Mouse (Mus musculus) heart, embryonic 16.5 days (tissue): Measurements from ENCODE around the gene Mettl8. TPM values are rescaled to one million over a fixed set of nuclear protein-coding genes. Genes with fewer than 3 reads are reported as not detected.

ENCODE experiments used
- ATAC-seq: fragments of 200-750 bp; cut with Nextera tagmentation; replicated peaks from 2 replicates; pipeline ENCODE4 v1.8.0; 2017; ENCODE audit warnings: moderate number of reproducible peaks; ENCODE audit not compliant: insufficient read depth, low FRiP score; ENCODE audit errors: extremely low read depth
- H3K27ac ChIP-seq: fragments of 300-500 bp; sonication (generic); 2 replicates; pipeline ENCODE4 v1.5.1; 2014; ENCODE audit warnings: mild to moderate bottlenecking, low read length, control low read depth, moderate library complexity
- H3K27me3 ChIP-seq: fragments of 300-500 bp; sonication (generic); 2 replicates; pipeline ENCODE4 v1.6.1; 2014; ENCODE audit warnings: low read length, mixed read lengths; ENCODE audit not compliant: control insufficient read depth, insufficient read depth
- H3K36me3 ChIP-seq: fragments of 300-500 bp; sonication (generic); 2 replicates; pipeline ENCODE4 v1.6.1; 2014; ENCODE audit not compliant: control insufficient read depth, insufficient read depth
- H3K4me1 ChIP-seq: fragments of 300-500 bp; sonication (generic); 2 replicates; pipeline ENCODE4 v1.6.1; 2014; ENCODE audit warnings: low read length, mixed read lengths; ENCODE audit not compliant: control insufficient read depth, insufficient read depth
- H3K4me2 ChIP-seq: fragments of 300-500 bp; sonication (generic); 2 replicates; pipeline ENCODE4 v1.6.1; 2014; ENCODE audit warnings: low read depth, mild to moderate bottlenecking, control low read depth, low read length
- H3K4me3 ChIP-seq: fragments of 300-500 bp; sonication (generic); 2 replicates; pipeline ENCODE4 v1.5.1; 2014; ENCODE audit warnings: mild to moderate bottlenecking, control low read depth, low read length
- H3K9ac ChIP-seq: fragments of 300-500 bp; sonication (generic); 2 replicates; pipeline ENCODE4 v1.6.1; 2014; ENCODE audit warnings: low read length, control low read depth
- H3K9me3 ChIP-seq: fragments of 300-500 bp; sonication (generic); replicated peaks from 2 replicates; pipeline ENCODE4 v1.6.1; 2016; ENCODE audit warnings: low read length; ENCODE audit not compliant: control insufficient read depth
- WGBS: fragments of 180-500 bp; shearing (Covaris S2); extraction: QIAGEN DNeasy Blood & Tissue Kit; methylation state at CpG from one replicate; pipeline ENCODE4 v1.1.7; 2014; 5-methylcytosine and 5-hydroxymethylcytosine counted together
- polyA plus RNA-seq: library from polyadenylated mRNA; unstranded; fragments of >200 nt; fragmentation: Nextera tagmentation; extraction: Ambion mirVana; gene quantifications from 2 replicates; pipeline ENCODE4 v1.2.1, GENCODE M21; 2015

Gene Mettl8
- polyA plus RNA-seq, 1 experiment from 2014 or later: 15.1 TPM

DNA sequence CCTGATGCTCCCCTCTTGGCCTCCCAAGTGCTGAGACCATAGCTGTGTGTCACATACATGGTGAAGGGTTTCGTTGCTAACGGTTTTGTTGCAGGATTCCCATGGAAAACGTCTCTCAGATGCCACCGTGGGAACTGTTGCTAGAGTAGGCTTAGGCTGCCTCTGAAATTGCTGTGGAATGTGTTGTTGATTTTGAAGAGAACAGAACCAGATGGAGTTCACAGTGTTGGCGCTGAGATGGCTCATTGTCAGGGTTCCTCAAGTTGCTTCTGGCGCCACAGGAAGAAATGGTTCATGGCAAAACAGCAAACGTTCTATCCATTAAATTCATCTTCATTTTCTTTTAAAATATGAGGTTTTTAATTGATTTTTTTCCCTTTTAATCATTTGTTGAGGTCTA lies 27.0 kb upstream of the Mettl8 start:
- H3K27me3 ChIP-seq: no peaks in the 10 kb centered on the region
- H3K4me1 ChIP-seq: no peaks in the 10 kb centered on the region
- peaks cover 13% of the 10 kb centered on the region for H3K36me3 ChIP-seq
- no peaks in the 10 kb centered on the region for H3K9me3 ChIP-seq
- H3K4me2 ChIP-seq: no peak overlapping the region
- no peak overlapping the region for H3K27ac ChIP-seq
- WGBS: 89% methylated on average over 7 of the region's 7 CpGs
- H3K9ac ChIP-seq: no peak overlapping the region
- H3K4me3 ChIP-seq: no peak overlapping the region
- no peak for ATAC-seq

DNA sequence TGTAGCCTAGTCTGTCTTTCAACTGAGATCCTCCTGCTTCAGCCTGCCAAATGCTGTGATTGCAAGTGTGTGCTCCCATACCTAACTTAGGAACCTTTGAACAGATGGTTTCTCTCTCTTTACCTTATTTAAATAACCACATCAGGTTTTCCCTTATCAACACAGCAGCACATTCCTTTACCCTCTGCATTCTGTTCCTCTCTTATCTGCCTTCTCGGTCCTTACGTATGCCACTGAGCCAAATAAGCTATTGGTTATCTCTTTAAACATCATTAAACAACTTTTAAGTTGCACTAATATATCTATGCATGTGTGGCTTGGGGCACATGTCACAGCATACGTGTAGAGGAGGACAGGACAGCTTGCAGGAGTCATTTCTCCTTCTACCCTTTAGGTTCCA lies 18.4 kb upstream of the Mettl8 start:
- H3K36me3 ChIP-seq: peaks cover 2% of the 10 kb centered on the region; the same call in 1 of the 2 replicates
- no peak for ATAC-seq
- WGBS: 61% methylated on average over 3 of the region's 3 CpGs

DNA sequence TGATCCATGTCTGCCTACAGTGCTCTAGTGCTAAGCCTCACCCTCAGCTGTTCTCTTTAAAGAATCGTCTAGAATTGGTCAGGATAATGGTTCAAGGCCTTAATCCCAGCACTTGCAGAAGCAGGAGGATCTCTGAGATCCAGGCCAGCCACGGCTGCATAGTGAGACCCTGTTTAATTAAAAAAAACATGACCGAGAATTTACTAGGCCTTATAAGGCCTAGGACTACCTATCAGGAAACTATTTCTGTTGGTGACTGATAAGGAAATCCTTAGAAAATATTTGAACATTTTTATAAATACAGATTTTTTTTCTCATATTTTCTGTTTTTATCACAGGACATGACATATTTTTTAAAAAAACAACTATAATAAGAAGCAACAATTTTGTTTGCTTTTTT lies 17.9 kb upstream of the Mettl8 start:
- no peaks in the 10 kb centered on the region for H3K27me3 ChIP-seq
- no peaks in the 10 kb centered on the region for H3K9me3 ChIP-seq
- no peak overlapping the region for H3K27ac ChIP-seq
- no peak overlapping the region for H3K4me2 ChIP-seq
- no peak overlapping the region for H3K9ac ChIP-seq
- WGBS: 85% methylated on average over 3 of the region's 3 CpGs
- no peak overlapping the region for H3K4me3 ChIP-seq
- no peak for ATAC-seq
- H3K4me1 ChIP-seq: no peaks in the 10 kb centered on the region
- peaks cover 2% of the 10 kb centered on the region; the same call in 1 of the 2 replicates for H3K36me3 ChIP-seq

More for the DNA sequence above, 18.4 kb upstream of the Mettl8 start:
- no peak overlapping the region for H3K27ac ChIP-seq
- no peaks in the 10 kb centered on the region for H3K27me3 ChIP-seq
- no peak overlapping the region for H3K4me2 ChIP-seq
- no peak overlapping the region for H3K4me3 ChIP-seq
- no peak overlapping the region for H3K9ac ChIP-seq
- H3K4me1 ChIP-seq: no peaks in the 10 kb centered on the region
- H3K9me3 ChIP-seq: no peaks in the 10 kb centered on the region

DNA sequence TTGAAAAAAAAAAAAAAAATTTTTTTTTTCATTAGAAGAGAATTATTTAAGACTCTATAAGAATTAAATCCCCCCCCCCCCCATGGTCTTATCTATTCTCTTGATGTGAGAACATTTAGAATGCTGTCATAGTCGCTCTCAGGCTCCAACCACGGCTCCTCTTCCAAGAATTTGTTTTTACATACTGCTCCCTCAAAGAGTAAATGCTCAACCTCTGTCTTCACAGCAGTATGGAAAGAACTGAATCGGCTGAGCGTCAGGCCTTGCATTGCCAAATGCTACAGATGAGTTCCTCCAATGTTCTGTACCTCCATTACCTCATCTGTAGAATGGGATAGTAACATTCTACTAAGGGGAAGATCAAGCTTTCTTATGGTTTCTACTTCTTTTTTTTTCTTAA lies 16.2 kb upstream of the Mettl8 start:
- WGBS: 95% methylated on average over 4 of the region's 4 CpGs
- Histone ChIP-seq H3K9me3 (no peaks in the 10 kb centered on the region), H3K9ac (no peak overlapping the region), H3K4me3 (no peak overlapping the region), H3K4me1 (no peaks in the 10 kb centered on the region), H3K36me3 (peaks cover 2% of the 10 kb centered on the region; the same call in 1 of the 2 replicates), H3K27me3 (no peaks in the 10 kb centered on the region), H3K4me2 (no peak overlapping the region), H3K27ac (no peak overlapping the region)
- no peak for ATAC-seq

DNA sequence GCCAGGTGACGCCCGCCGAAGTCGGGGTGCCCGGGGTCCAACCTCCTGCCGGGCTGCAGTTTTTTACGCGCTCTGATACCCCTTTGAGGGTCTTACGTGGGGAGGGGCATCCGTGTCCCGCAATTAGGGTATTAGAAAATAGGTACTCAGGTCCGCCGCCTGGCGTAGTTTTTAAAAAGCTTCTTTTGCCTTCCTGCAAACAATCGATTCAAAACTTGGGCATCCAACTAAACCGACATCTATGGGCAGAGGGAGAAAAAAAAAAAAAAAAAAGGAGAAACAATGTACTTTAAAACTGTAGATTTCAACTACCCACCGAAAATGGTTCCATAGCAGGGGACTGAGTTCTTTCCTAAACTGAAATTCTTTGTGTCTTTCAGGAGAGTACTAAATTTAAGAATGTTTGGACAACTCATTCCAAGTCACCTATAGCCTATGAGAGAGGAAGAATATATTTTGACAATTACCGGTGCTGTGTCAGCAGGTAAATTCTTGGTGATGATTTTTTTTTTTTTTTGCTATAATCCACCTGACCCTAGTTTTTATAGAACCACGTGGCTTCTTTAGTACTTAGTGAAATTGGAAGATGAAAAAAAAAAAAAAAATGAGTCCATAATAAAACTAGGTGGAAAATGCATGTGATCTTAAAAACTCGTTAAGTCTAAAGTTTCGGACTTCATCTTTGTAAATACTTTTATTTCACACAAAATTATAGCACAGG lies 892 bp upstream of the Mettl8 start:
- Histone ChIP-seq H3K9ac (peak overlapping the region; percentile 83), H3K27me3 (no peaks in the 10 kb centered on the region), H3K36me3 (peaks cover 12% of the 10 kb centered on the region), H3K27ac (peak overlapping the region; percentile 91), H3K9me3 (no peaks in the 10 kb centered on the region), H3K4me1 (peaks cover 8% of the 10 kb centered on the region), H3K4me3 (peak overlapping the region; percentile 74), H3K4me2 (peak overlapping the region; percentile 86)
- ATAC-seq: no peak
- WGBS: 11% methylated on average over 21 of the region's 21 CpGs

DNA sequence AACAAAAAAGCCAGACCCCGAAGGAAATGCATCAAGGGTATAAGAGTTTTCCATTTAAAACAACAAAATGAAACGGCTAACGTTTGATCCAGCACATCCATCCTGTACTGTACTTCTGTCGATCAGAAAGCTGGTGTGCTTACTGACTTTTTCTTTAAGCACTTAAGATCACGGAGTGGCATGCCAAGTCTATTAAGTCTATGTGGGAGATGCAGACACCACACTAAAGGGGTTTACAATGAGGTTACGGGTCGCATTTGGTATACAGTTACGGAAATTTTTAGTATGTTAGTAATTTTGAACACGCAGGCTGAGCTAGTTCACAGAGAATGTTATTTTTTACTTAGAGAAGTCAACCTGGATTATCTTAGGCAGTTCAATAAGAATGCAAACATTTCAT lies 667 bp downstream of the Mettl8 start:
- Histone ChIP-seq H3K4me1 (peaks cover 8% of the 10 kb centered on the region), H3K27ac (no peak overlapping the region), H3K4me2 (peak overlapping the region; percentile 86), H3K9ac (peak overlapping the region; percentile 95), H3K9me3 (no peaks in the 10 kb centered on the region), H3K4me3 (peak overlapping the region; percentile 74), H3K27me3 (no peaks in the 10 kb centered on the region), H3K36me3 (peaks cover 6% of the 10 kb centered on the region)
- no peak for ATAC-seq
- 33% methylated on average over 9 of the region's 9 CpGs for WGBS

DNA sequence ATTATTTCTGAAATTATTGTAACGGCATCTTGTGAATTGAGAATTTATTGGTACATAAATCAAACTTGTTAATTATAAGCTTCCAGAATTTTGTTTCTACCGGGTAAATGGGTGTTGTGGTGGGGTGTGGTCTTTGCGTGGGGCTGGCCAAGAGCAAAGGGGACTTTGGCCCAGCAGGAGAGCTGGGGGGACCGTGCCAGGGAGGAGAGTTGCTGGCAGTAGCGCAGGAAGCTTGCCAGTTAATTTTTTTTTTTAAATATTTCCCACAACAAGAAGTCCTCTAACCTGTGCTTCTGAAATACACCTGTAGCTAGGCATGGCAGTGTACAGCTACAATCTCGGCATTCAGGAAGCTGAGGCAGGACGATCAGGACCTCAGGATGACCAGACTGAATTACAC lies 4.9 kb downstream of the Mettl8 start:
- H3K4me1 ChIP-seq: peaks cover 11% of the 10 kb centered on the region
- ATAC-seq: no peak
- H3K36me3 ChIP-seq: no peaks in the 10 kb centered on the region
- H3K9me3 ChIP-seq: no peaks in the 10 kb centered on the region
- no peaks in the 10 kb centered on the region for H3K27me3 ChIP-seq
- no peak overlapping the region for H3K27ac ChIP-seq
- WGBS: 86% methylated on average over 7 of the region's 7 CpGs
- no peak overlapping the region for H3K4me2 ChIP-seq
- no peak overlapping the region for H3K4me3 ChIP-seq
- no peak overlapping the region for H3K9ac ChIP-seq

DNA sequence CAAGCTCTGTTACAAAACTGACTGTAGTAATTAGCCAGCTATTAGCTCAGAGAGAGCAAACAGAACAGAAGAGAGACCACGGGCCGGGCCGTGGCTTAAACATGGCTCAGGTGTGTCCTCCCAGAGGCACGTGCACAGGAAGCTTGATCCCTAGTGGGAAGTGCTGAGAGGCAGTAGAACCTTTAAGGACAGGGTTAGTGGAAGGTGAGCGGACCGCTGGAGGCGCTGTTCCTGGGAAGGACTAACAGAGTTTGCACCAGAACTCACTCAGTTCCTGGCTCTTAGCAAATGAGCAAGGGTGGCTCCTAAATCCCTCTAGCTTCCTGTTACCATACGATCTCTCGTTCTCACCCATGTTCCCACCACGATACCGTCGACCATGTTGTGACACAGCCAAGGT lies 6.5 kb downstream of the Mettl8 start:
- H3K9ac ChIP-seq: no peak overlapping the region
- no peak overlapping the region for H3K4me2 ChIP-seq
- WGBS: 71% methylated on average over 12 of the region's 12 CpGs
- H3K4me1 ChIP-seq: peaks cover 3% of the 10 kb centered on the region; the same call in 1 of the 2 replicates
- H3K27ac ChIP-seq: no peak overlapping the region
- no peak for ATAC-seq
- no peak overlapping the region for H3K4me3 ChIP-seq
- no peaks in the 10 kb centered on the region for H3K9me3 ChIP-seq
- no peaks in the 10 kb centered on the region for H3K36me3 ChIP-seq
- H3K27me3 ChIP-seq: no peaks in the 10 kb centered on the region

DNA sequence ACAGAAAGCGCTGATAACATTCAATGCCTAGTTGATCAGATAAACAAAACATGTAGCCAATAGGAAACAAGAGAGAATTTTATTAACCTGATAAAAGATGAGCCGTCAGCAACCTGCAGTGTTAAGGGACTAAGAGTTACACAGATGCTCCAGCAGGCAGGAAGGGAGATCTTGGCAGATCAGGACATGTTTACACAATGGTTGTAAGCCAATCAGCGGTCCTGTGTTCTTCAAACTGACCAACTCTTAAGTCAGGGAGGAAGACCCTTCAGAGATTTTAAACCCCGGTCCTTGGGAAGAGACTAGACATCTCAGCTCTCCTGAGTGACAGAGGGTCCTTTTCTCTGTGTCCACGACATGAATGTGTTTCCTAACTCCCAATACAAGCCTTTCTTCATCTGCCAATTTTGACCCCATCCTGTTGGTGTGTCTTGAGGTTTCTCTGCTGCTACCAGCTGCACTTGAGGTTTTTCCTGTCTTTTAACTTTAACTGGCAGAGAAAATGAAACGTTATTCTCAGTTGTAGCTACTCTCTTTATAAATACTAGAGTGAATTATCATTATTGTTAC lies 8.5 kb downstream of the Mettl8 start:
- ATAC-seq: no peak
- peak overlapping the region; percentile 58; the same call in 1 of the 2 replicates for H3K27ac ChIP-seq
- WGBS: 55% methylated on average over 6 of the region's 6 CpGs
- no peaks in the 10 kb centered on the region for H3K36me3 ChIP-seq
- H3K9ac ChIP-seq: no peak overlapping the region
- no peak overlapping the region; the same call in 1 of the 2 replicates for H3K4me2 ChIP-seq
- no peak overlapping the region; the same call in 1 of the 2 replicates for H3K4me3 ChIP-seq
- no peaks in the 10 kb centered on the region for H3K9me3 ChIP-seq
- 0 out of 2 replicates have a peak, but pooled peaks cover 3% of the 10 kb centered on the region for H3K4me1 ChIP-seq
- no peaks in the 10 kb centered on the region for H3K27me3 ChIP-seq
